Mouse (Mus musculus) C2C12 (cell line): ENCODE data around the gene Uggt1.

ENCODE experiments used
- CEBPB ChIP-seq: IDR thresholded peaks from one replicate; pipeline ENCODE4 v1.6.1; 2011; ENCODE audit warnings: low read depth, mild to moderate bottlenecking, control low read depth, moderate library complexity
- CTCF ChIP-seq: IDR thresholded peaks from one replicate; pipeline ENCODE4 v1.5.1; 2011; ENCODE audit not compliant: control insufficient read depth, insufficient read depth, insufficient read length
- FOSL1 ChIP-seq: IDR thresholded peaks from one replicate; pipeline ENCODE4 v1.8.0; 2011; ENCODE audit warnings: mild to moderate bottlenecking, low read length; ENCODE audit not compliant: poor library complexity, insufficient read depth, severe bottlenecking
- MAX ChIP-seq: IDR thresholded peaks from one replicate; pipeline ENCODE4 v1.6.1; 2011; ENCODE audit warnings: mild to moderate bottlenecking, control low read depth
- MYOD1 ChIP-seq: IDR thresholded peaks from one replicate; pipeline ENCODE4 v1.6.1; 2011; ENCODE audit warnings: low read depth; ENCODE audit not compliant: control insufficient read depth, insufficient read length
- MYOG ChIP-seq: IDR thresholded peaks from one replicate; pipeline ENCODE4 v1.6.1; 2011; ENCODE audit not compliant: control insufficient read depth, insufficient read length; ENCODE audit errors: extremely low read depth
- USF1 ChIP-seq: IDR thresholded peaks from one replicate; pipeline ENCODE4 v1.6.1; 2011; ENCODE audit warnings: low read depth, mild to moderate bottlenecking, control low read depth, moderate library complexity

DNA sequence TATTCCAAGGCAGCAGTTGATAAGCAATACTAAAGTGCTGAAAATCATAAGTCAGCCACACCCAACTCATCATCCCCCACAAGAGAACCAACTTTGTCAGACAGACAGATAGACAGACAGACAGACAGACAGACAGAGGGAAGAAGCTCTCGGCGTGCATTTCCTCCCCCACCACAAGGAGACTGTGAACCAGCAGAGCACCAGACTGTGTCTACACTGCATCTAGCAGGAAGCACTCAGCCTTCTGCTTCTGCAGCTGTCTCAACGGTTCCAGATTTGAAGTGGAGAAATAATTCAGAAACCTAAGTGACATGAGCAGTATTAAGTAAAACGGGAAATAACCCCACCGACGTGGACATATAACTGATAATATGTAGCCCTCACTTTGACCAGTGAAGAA lies 71.6 kb downstream of the Uggt1 start:
- no peak for TF ChIP-seq CTCF
- no peak for TF ChIP-seq MAX
- no peak for TF ChIP-seq USF1
- TF ChIP-seq MYOG = no peak
- no peak for TF ChIP-seq FOSL1
- no peak for TF ChIP-seq CEBPB
- TF ChIP-seq MYOD1 = no peak
